Mouse (Mus musculus) midbrain, embryonic 14.5 days (tissue): ENCODE data around the gene Frmd4a. TPM values are rescaled to one million over a fixed set of nuclear protein-coding genes. Genes with fewer than 3 reads are reported as not detected.
"Not testable (repeated sequence)": the region's sequence is repeated elsewhere in the genome, so short reads cannot be mapped to it uniquely, and the experiment has no call there.

Experiments
- ATAC-seq: fragments of 200-750 bp; cut with Nextera tagmentation; 2 replicates; pipeline ENCODE4 v1.8.0; 2017; ENCODE audit warnings: moderate number of reproducible peaks, moderate library complexity; ENCODE audit not compliant: low FRiP score, low TSS enrichment
- DNase-seq: peaks from one replicate; pipeline ENCODE4 v3.0.0-alpha.2; 2015
- H3K27ac ChIP-seq: fragments of 300-500 bp; sonication (generic); replicated peaks from 2 replicates; pipeline ENCODE4 v1.5.1; 2014; ENCODE audit warnings: mild to moderate bottlenecking, low read depth, low read length, moderate library complexity
- H3K27me3 ChIP-seq: fragments of 300-500 bp; sonication (generic); 2 replicates; pipeline ENCODE4 v1.6.1; 2014; ENCODE audit warnings: low read length, control low read depth, mixed read lengths; ENCODE audit not compliant: control insufficient read depth, insufficient read depth
- H3K36me3 ChIP-seq: fragments of 300-500 bp; sonication (generic); 2 replicates; pipeline ENCODE4 v1.6.1; 2014; ENCODE audit warnings: low read length, control low read depth; ENCODE audit not compliant: control insufficient read depth, insufficient read depth
- H3K4me1 ChIP-seq: fragments of 300-500 bp; sonication (generic); 2 replicates; pipeline ENCODE4 v1.6.1; 2014; ENCODE audit warnings: mild to moderate bottlenecking, antibody characterized with exemption, low read length, control low read depth; ENCODE audit not compliant: control insufficient read depth, insufficient read depth
- H3K4me2 ChIP-seq: fragments of 300-500 bp; sonication (generic); 2 replicates; pipeline ENCODE4 v1.6.1; 2014; ENCODE audit warnings: mild to moderate bottlenecking, low read length, moderate library complexity
- H3K4me3 ChIP-seq: fragments of 300-500 bp; sonication (generic); replicated peaks from 2 replicates; pipeline ENCODE4 v1.5.1; 2014; ENCODE audit warnings: low read depth, low read length
- H3K9ac ChIP-seq: fragments of 300-500 bp; sonication (generic); replicated peaks from 2 replicates; pipeline ENCODE4 v1.6.1; 2014; ENCODE audit warnings: mild to moderate bottlenecking, low read length, moderate library complexity
- H3K9me3 ChIP-seq: fragments of 300-500 bp; sonication (generic); 2 replicates; pipeline ENCODE4 v1.6.1; 2016; ENCODE audit warnings: low read length, control low read depth, mixed read lengths; ENCODE audit not compliant: control insufficient read depth
- WGBS: fragments of 180-500 bp; shearing (Covaris S2); extraction: QIAGEN DNeasy Blood & Tissue Kit; methylation state at CpG from one replicate; pipeline ENCODE4 v1.1.7; 2014; 5-methylcytosine and 5-hydroxymethylcytosine counted together
- polyA plus RNA-seq: library from polyadenylated mRNA; unstranded; fragments of >200 nt; fragmentation: Nextera tagmentation; extraction: Ambion mirVana; gene quantifications from 2 replicates; pipeline ENCODE4 v1.2.1, GENCODE M21; 2014

Frmd4a gene
- polyA plus RNA-seq, 1 experiment from 2014 or later = 68.4 TPM

- Histone ChIP-seq H3K4me2 (no peak overlapping the region), H3K27me3 (no peaks in the 10 kb centered on the region), H3K9me3 (no peaks in the 10 kb centered on the region), H3K36me3 (peaks cover 96% of the 10 kb centered on the region), H3K9ac (no peak overlapping the region), H3K27ac (no peak overlapping the region), H3K4me1 (no peaks in the 10 kb centered on the region), H3K4me3 (no peak overlapping the region)
- ATAC-seq (no peak), DNase-seq (no peak)
- WGBS = 88% methylated on average over 10 of the region's 10 CpGs
Measured at GRCm38 (mm10) chr2:4609433-4609832, 591.9 kb downstream of the Frmd4a start.

- H3K27me3 ChIP-seq = no peaks in the 10 kb centered on the region
- no peak overlapping the region for H3K27ac ChIP-seq
- H3K9me3 ChIP-seq = no peaks in the 10 kb centered on the region
- no peaks in the 10 kb centered on the region for H3K4me1 ChIP-seq
- DNase-seq (no peak), ATAC-seq (no peak)
- H3K4me3 ChIP-seq = no peak overlapping the region
- H3K9ac ChIP-seq = no peak overlapping the region
- H3K4me2 ChIP-seq = no peak overlapping the region
- 89% methylated on average over 6 of the region's 6 CpGs for WGBS
- H3K36me3 ChIP-seq = peaks cover 86% of the 10 kb centered on the region
Measured at GRCm38 (mm10) chr2:4611295-4611694, 593.8 kb downstream of the Frmd4a start.

GRCm38 (mm10) chr2:4611704-4612103 lies 594.2 kb downstream of the Frmd4a start:
- Histone ChIP-seq H3K36me3 (peaks cover 82% of the 10 kb centered on the region), H3K4me1 (no peaks in the 10 kb centered on the region), H3K27me3 (no peaks in the 10 kb centered on the region), H3K9ac (no peak overlapping the region), H3K27ac (no peak overlapping the region), H3K4me2 (no peak overlapping the region), H3K9me3 (no peaks in the 10 kb centered on the region), H3K4me3 (no peak overlapping the region)
- 93% methylated on average over 10 of the region's 10 CpGs for WGBS
- no peak for DNase-seq
- no peak for ATAC-seq

GRCm38 (mm10) chr2:4614276-4614929 lies 596.9 kb downstream of the Frmd4a start:
- not testable (repeated sequence) for H3K4me2 ChIP-seq, DNase-seq, H3K27me3 ChIP-seq, H3K4me1 ChIP-seq, H3K9ac ChIP-seq, ATAC-seq, H3K4me3 ChIP-seq, H3K27ac ChIP-seq, H3K9me3 ChIP-seq
- 54% methylated on average over 6 of the region's 6 CpGs for WGBS
- peaks cover 55% of the 10 kb centered on the region for H3K36me3 ChIP-seq

- Histone ChIP-seq H3K27ac (no peak overlapping the region), H3K27me3 (no peaks in the 10 kb centered on the region), H3K4me2 (no peak overlapping the region), H3K9me3 (no peaks in the 10 kb centered on the region), H3K36me3 (peaks cover 48% of the 10 kb centered on the region), H3K4me3 (no peak overlapping the region), H3K9ac (no peak overlapping the region), H3K4me1 (no peaks in the 10 kb centered on the region)
- no peak for ATAC-seq
- WGBS = 91% methylated on average over 2 of the region's 2 CpGs
- DNase-seq = no peak
Measured at GRCm38 (mm10) chr2:4615014-4615546, 597.6 kb downstream of the Frmd4a start.

- no peak for ATAC-seq
- peaks cover 32% of the 10 kb centered on the region for H3K36me3 ChIP-seq
- no peaks in the 10 kb centered on the region for H3K4me1 ChIP-seq
- no peak overlapping the region for H3K9ac ChIP-seq
- WGBS = 89% methylated on average over 4 of the region's 4 CpGs
- no peaks in the 10 kb centered on the region for H3K27me3 ChIP-seq
- H3K4me2 ChIP-seq = no peak overlapping the region
- H3K27ac ChIP-seq = no peak overlapping the region
- DNase-seq = no peak
- no peaks in the 10 kb centered on the region for H3K9me3 ChIP-seq
- H3K4me3 ChIP-seq = no peak overlapping the region
Measured at GRCm38 (mm10) chr2:4616995-4617394, 599.5 kb downstream of the Frmd4a start.

GRCm38 (mm10) chr2:4619126-4619525 lies 601.6 kb downstream of the Frmd4a start:
- H3K27me3 ChIP-seq, H3K27ac ChIP-seq, H3K9ac ChIP-seq, ATAC-seq, H3K4me2 ChIP-seq, H3K4me1 ChIP-seq, H3K9me3 ChIP-seq, H3K4me3 ChIP-seq, DNase-seq: not testable (repeated sequence)
- H3K36me3 ChIP-seq = peaks cover 31% of the 10 kb centered on the region

- H3K9me3 ChIP-seq = no peaks in the 10 kb centered on the region
- peaks cover 32% of the 10 kb centered on the region for H3K36me3 ChIP-seq
- ATAC-seq (no peak), DNase-seq (no peak)
- 51% methylated on average over 6 of the region's 6 CpGs for WGBS
- H3K4me2 ChIP-seq = no peak overlapping the region
- H3K4me3 ChIP-seq = no peak overlapping the region
- no peak overlapping the region; the same call in 1 of the 2 replicates for H3K9ac ChIP-seq
- no peak overlapping the region for H3K27ac ChIP-seq
- no peaks in the 10 kb centered on the region for H3K27me3 ChIP-seq
- H3K4me1 ChIP-seq = no peaks in the 10 kb centered on the region
Measured at GRCm38 (mm10) chr2:4619893-4620593, 602.5 kb downstream of the Frmd4a start.
